Mouse (Mus musculus): ENCODE measurements around the gene Rbm20.

Rbm20 gene

GRCm38 (mm10) chr19:53855781-53856180 is 178.7 kb downstream of the Rbm20 start:
- no peak for DNase-seq

- DNase-seq: no peak
These were observed 179.7 kb downstream of the Rbm20 start for GRCm38 (mm10) chr19:53856794-53857193.

GRCm38 (mm10) chr19:53857962-53858361 is 180.9 kb downstream of the Rbm20 start:
- no peak for DNase-seq

GRCm38 (mm10) chr19:53859149-53859548 is 182.0 kb downstream of the Rbm20 start:
- no peak for DNase-seq

GRCm38 (mm10) chr19:53859593-53859992 is 182.5 kb downstream of the Rbm20 start:
- no peak for DNase-seq

GRCm38 (mm10) chr19:53861346-53861745 is 184.2 kb downstream of the Rbm20 start:
- DNase-seq: no peak

GRCm38 (mm10) chr19:53862573-53863246 is 185.6 kb downstream of the Rbm20 start:
- no peak for DNase-seq

GRCm38 (mm10) chr19:53867238-53867637 is 190.1 kb downstream of the Rbm20 start:
- no peak for DNase-seq

- DNase-seq: no peak
These were observed 191.0 kb downstream of the Rbm20 start for GRCm38 (mm10) chr19:53868125-53868524.

GRCm38 (mm10) chr19:53868796-53869195 is 191.7 kb downstream of the Rbm20 start:
- DNase-seq: no peak

GRCm38 (mm10) chr19:53869427-53870385 is 192.6 kb downstream of the Rbm20 start:
- DNase-seq: no peak

GRCm38 (mm10) chr19:53870568-53870967 is 193.5 kb downstream of the Rbm20 start:
- DNase-seq: no peak

GRCm38 (mm10) chr19:53871502-53871901 is 194.4 kb downstream of the Rbm20 start:
- no peak for DNase-seq

- DNase-seq: no peak
These were observed 196.0 kb downstream of the Rbm20 start for GRCm38 (mm10) chr19:53872994-53873713.

- no peak for DNase-seq
These were observed 198.1 kb downstream of the Rbm20 start for GRCm38 (mm10) chr19:53875246-53875645.

- DNase-seq: no peak
These were observed 200.7 kb downstream of the Rbm20 start for GRCm38 (mm10) chr19:53877779-53878178.

GRCm38 (mm10) chr19:53880460-53880859 is 203.4 kb downstream of the Rbm20 start:
- DNase-seq: no peak

GRCm38 (mm10) chr19:53881786-53882185 is 204.7 kb downstream of the Rbm20 start:
- DNase-seq: no peak

GRCm38 (mm10) chr19:53885450-53885849 is 208.3 kb downstream of the Rbm20 start:
- no peak for DNase-seq

GRCm38 (mm10) chr19:53886576-53887370 is 209.7 kb downstream of the Rbm20 start:
- DNase-seq: no peak

- no peak for DNase-seq
These were observed 210.7 kb downstream of the Rbm20 start for GRCm38 (mm10) chr19:53887822-53888221.

GRCm38 (mm10) chr19:53888331-53888730 is 211.2 kb downstream of the Rbm20 start:
- no peak for DNase-seq

All from cerebellum, adult 8-10 months (tissue).